Mouse (Mus musculus) adrenal gland, postnatal 4 days (tissue): Measurements from ENCODE around the gene Ppp2r5a. TPM values are rescaled to one million over a fixed set of nuclear protein-coding genes. Genes with fewer than 3 reads are reported as not detected.

Source experiments
- total RNA-seq, 2 experiments: library from RNA; stranded (reverse); gene quantifications; 2 replicates each; pipeline ENCODE4 v1.2.3; 2021

Gene Ppp2r5a
- total RNA-seq, 2 experiments from 2014 or later = 105 to 107 TPM

Other genes starting within 250 kb of the Ppp2r5a start
- gene Fam71a, start 238.5 kb downstream of the Ppp2r5a start, total RNA-seq = not detected
- 1 to 10 TPM; 1.8 to 2.3 TPM for gene Atf3, start 185.2 kb downstream of the Ppp2r5a start, total RNA-seq
- 100 to 1,000 TPM; 127 to 129 TPM for gene Nenf, start 85.1 kb downstream of the Ppp2r5a start, total RNA-seq
- gene Tmem206, start 77.4 kb downstream of the Ppp2r5a start, total RNA-seq = 10 to 100 TPM in 1 of 2 experiments, 1 to 10 TPM in 1; 8.0 to 10.4 TPM
- 10 to 100 TPM; 19.8 to 21.7 TPM for gene Dtl, start 172.3 kb upstream of the Ppp2r5a start, total RNA-seq
- gene Ints7, start 172.4 kb upstream of the Ppp2r5a start, total RNA-seq = 10 to 100 TPM; 53.2 to 55.8 TPM